ENCODE assay signal across 11 mouse cellular contexts in genomic region chr11:11656995-11657530, GRCm38 (mm10). TPM values are rescaled to one million over a fixed set of nuclear protein-coding genes. Genes with fewer than 3 reads are reported as not detected.
DNase-seq lines count a peak whose midpoint lies in the region; ATAC-seq and TF ChIP-seq lines count a peak whose summit lies in the region.
"Had no signal": no experiment of that assay in that cellular context is flagged by ENCODE, and none has a peak within 500 bp of the region (broad histone marks: within the 10 kb centered on the region; RNA-seq: fewer than 3 reads in every experiment).

No protein-coding gene starts in this region.

- 73% methylated on average over 5 of the region's 5 CpGs for WGBS in midbrain, embryonic 15.5 days

- H3K27me3 ChIP-seq in G1E (ENCODE audit: insufficient read depth, low read length), result no peaks in the 10 kb centered on the region
- H3K27me3 ChIP-seq in midbrain, embryonic 15.5 days (replicated peaks), result no peaks in the 10 kb centered on the region

- peak; percentile 93 for ATAC-seq in G1E (ENCODE audit: extremely low read depth, insufficient number of reproducible peaks, low FRiP score, poor library complexity, severe bottlenecking)
- no peak for ATAC-seq in midbrain, embryonic 15.5 days (replicated peaks)

- H3K4me3 ChIP-seq in G1E (ENCODE audit: low read depth, low read length), result peak overlapping the region; percentile 45; the same call in 1 of the 2 replicates
- H3K4me3 ChIP-seq in midbrain, embryonic 15.5 days, result no peak overlapping the region

- H3K9ac ChIP-seq in midbrain, embryonic 15.5 days, result no peak overlapping the region

- H3K27ac ChIP-seq in midbrain, embryonic 15.5 days, result no peak overlapping the region

- DNase-seq in adrenal gland, adult 8-10 months, result peak; percentile 4
- no peak for DNase-seq in adrenal gland, postnatal 25 days
- DNase-seq in G1E (ENCODE audit: low spot score), result peak; percentile 84
- DNase-seq in liver, result peak; percentile 73
- DNase-seq in natural killer cell, adult 2 months (ENCODE audit: low spot score in 2 of 2), result peak; percentile 56 to 62
- DNase-seq in urinary bladder, adult 18-20 months (ENCODE audit: low spot score in 2 of 2), result no peak
- DNase-seq in cerebellum, postnatal 4 days (ENCODE audit: low spot score in 2 of 2), result no peak
- DNase-seq: cerebellum, adult 9-10 months; gastrocnemius, postnatal 25 days; layer of hippocampus, postnatal 36 days had no signal

- TF ChIP-seq CTCF in G1E (IDR thresholded peaks at IDR 0.05; ENCODE audit: low read depth, low read length), result no peak

- H3K36me3 ChIP-seq in G1E (replicated peaks), result no peaks in the 10 kb centered on the region
- no peaks in the 10 kb centered on the region for H3K36me3 ChIP-seq in midbrain, embryonic 15.5 days (replicated peaks)

- H3K4me2 ChIP-seq in midbrain, embryonic 15.5 days, result no peak overlapping the region

- H3K4me1 ChIP-seq in G1E (ENCODE audit: insufficient read depth, low read depth, low read length), result peaks cover 70% of the 10 kb centered on the region
- no peaks in the 10 kb centered on the region for H3K4me1 ChIP-seq in midbrain, embryonic 15.5 days

- H3K9me3 ChIP-seq in G1E (replicated peaks), result no peaks in the 10 kb centered on the region
- H3K9me3 ChIP-seq in midbrain, embryonic 15.5 days, result no peaks in the 10 kb centered on the region

RNA-seq across cellular contexts. Expression of gene Ikzf1, which starts 27.7 kb away (rescaled TPM):
- 1 to 10 TPM; 2.7 to 6.3 (median 3.7) TPM for total RNA-seq in adrenal gland, adult 8-10 months (2022)
- total RNA-seq in adrenal gland, postnatal 25 days (2021), result 0.71 and 0.97 TPM in 2 replicates
- total RNA-seq in G1E (2014; fragmentation: Nextera tagmentation) (143 and 149 TPM in 2 replicates), G1E (2017) (60.5 and 70.1 TPM in 2 replicates)
- 214 and 245 TPM in 2 replicates for polyA plus RNA-seq in G1E (2012)
- polyA plus RNA-seq in midbrain, embryonic 15.5 days (2015; fragmentation: Nextera tagmentation; extraction: Ambion mirVana), result 1.6 and 1.9 TPM in 2 replicates

RNA-seq across cellular contexts. Expression of gene 4930512M02Rik, which starts 29.4 kb away (rescaled TPM):
- total RNA-seq in adrenal gland, adult 8-10 months (2022), result not detected
- total RNA-seq in adrenal gland, postnatal 25 days (2021), result not detected in 2 replicates
- total RNA-seq in G1E (2014; fragmentation: Nextera tagmentation) (not detected in 2 replicates), G1E (2017) (0.17 TPM in 1 of 2 replicates, not detected in the other)
- not detected in 2 replicates for polyA plus RNA-seq in G1E (2012)
- polyA plus RNA-seq in midbrain, embryonic 15.5 days (2015; fragmentation: Nextera tagmentation; extraction: Ambion mirVana), result not detected in 2 replicates
- total RNA-seq: gastrocnemius, postnatal 25 days; layer of hippocampus, postnatal 36 days had no signal

Comparison
In these comparisons a context has a peak if more than half of its experiments do, and no peak if none do; other contexts are left out.
1. DNase-seq: peak in adrenal gland, adult 8-10 months (single experiment), G1E (single experiment), liver (single experiment) and natural killer cell, adult 2 months (2 of 2); none in adrenal gland, postnatal 25 days (single experiment), urinary bladder, adult 18-20 months (0 of 2) and cerebellum, postnatal 4 days (0 of 2).
2. RNA of gene Ikzf1, which starts 27.7 kb away (total RNA-seq): 60.5 to 149 TPM in G1E; 2.7 to 6.3 TPM in adrenal gland, adult 8-10 months and 0.71 to 0.97 TPM in adrenal gland, postnatal 25 days; every median in the first group is over 4 times any median in the second.